Comparison of ENCODE assay signal across 1 mouse cellular context in the genomic region with DNA sequence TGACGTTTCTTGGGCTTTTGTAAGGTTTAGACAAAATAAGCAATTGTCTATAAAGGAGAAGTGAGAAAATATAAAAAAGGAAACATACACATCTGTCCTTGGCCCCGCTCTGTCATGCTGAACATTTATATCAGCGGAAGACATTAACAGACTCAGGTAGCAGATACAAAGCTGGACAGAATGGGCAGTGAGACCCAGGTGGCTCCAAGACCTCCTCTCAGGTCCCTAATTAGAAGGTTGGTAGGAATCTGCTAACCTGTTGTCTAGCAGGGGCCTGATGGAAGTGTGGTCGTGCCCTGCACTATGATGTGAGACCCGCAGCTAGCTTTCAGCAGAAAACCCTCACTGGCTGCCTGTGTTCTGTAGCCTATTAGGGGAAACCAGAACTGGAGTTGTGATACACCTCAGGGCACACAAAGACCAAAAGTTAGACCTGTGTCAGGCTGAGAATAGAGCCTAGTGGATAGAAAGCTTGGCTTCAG.
A peak's percentile ranks its signal among the peaks of the same experiment; 100 is the strongest.
TF ChIP-seq lines count a peak whose summit lies in the region.

No protein-coding gene starts in this region.

TF ChIP-seq in CH12.LX, 34 proteins besides CTCF, POLR2A, EP300 and RAD21 (continued from another document):
- TF ChIP-seq ZMIZ1 (IDR thresholded peaks at IDR 0.05; ENCODE audit: low read depth, low read length) (no peak; the same call in 1 of the 2 replicates), KAT2A (IDR thresholded peaks at IDR 0.05; ENCODE audit: insufficient replicate concordance, low read length) (0 out of 2 replicates have a peak, but pooled peaks have one; percentile 41), MAFK (IDR thresholded peaks at IDR 0.05; ENCODE audit: insufficient replicate concordance, low read length) (no peak), NELFE (IDR thresholded peaks at IDR 0.05; ENCODE audit: low read depth, low read length) (no peak), PAX5 (IDR thresholded peaks at IDR 0.05; ENCODE audit: low read length) (no peak), E2F4 (IDR thresholded peaks at IDR 0.05; ENCODE audit: insufficient replicate concordance, low read depth, low read length) (no peak), MAX (IDR thresholded peaks at IDR 0.05; ENCODE audit: low read length) (no peak), RCOR1 (conservative IDR thresholded peaks at IDR 0.05; ENCODE audit: low read depth, low read length) (no peak), HCFC1 (IDR thresholded peaks at IDR 0.05; ENCODE audit: low read depth, low read length) (no peak), CHD1 (IDR thresholded peaks at IDR 0.05; ENCODE audit: low read depth, low read length) (0 out of 2 replicates have a peak, but pooled peaks have one; percentile 45), MYC (IDR thresholded peaks at IDR 0.05; ENCODE audit: low read depth, low read length) (no peak), NRF1 (IDR thresholded peaks at IDR 0.05; ENCODE audit: low read depth, low read length) (no peak), USF2 (conservative IDR thresholded peaks at IDR 0.05; ENCODE audit: low read depth, low read length) (0 out of 2 replicates have a peak, but pooled peaks have one; percentile 5), MXI1 (IDR thresholded peaks at IDR 0.05; ENCODE audit: low read depth, low read length) (peak; percentile 38; the same call in 1 of the 2 replicates), ZC3H11A (IDR thresholded peaks at IDR 0.05; ENCODE audit: low read depth, low read length) (no peak), TCF12 (IDR thresholded peaks at IDR 0.05; ENCODE audit: low read depth, low read length) (peak; percentile 53), BHLHE40 (IDR thresholded peaks at IDR 0.05; ENCODE audit: low read depth, low read length) (0 out of 2 replicates have a peak, but pooled peaks have one; percentile 21), USF1 (IDR thresholded peaks at IDR 0.05; ENCODE audit: low read depth, low read length) (no peak), POLR2AphosphoS2 (IDR thresholded peaks at IDR 0.05; ENCODE audit: low read depth, low read length) (peak; percentile 37; the same call in 1 of the 2 replicates), GABPA (IDR thresholded peaks at IDR 0.05; ENCODE audit: insufficient replicate concordance, low read depth, low read length) (no peak), IRF4 (IDR thresholded peaks at IDR 0.05; ENCODE audit: low read depth, low read length) (peak; percentile 63), SIN3A (IDR thresholded peaks at IDR 0.05; ENCODE audit: low read length) (peak; percentile 39), MAZ (IDR thresholded peaks at IDR 0.05; ENCODE audit: low read depth, low read length) (no peak), UBTF (IDR thresholded peaks at IDR 0.05; ENCODE audit: low read depth, low read length) (no peak; the same call in 1 of the 2 replicates), ZKSCAN1 (IDR thresholded peaks at IDR 0.05; ENCODE audit: borderline replicate concordance, low read depth, low read length) (no peak), ZNF384 (IDR thresholded peaks at IDR 0.05; ENCODE audit: low read depth, low read length) (peak; percentile 68), TBP (conservative IDR thresholded peaks at IDR 0.05; ENCODE audit: low read depth, low read length) (0 out of 2 replicates have a peak, but pooled peaks have one; percentile 33)
